Mouse (Mus musculus) hindbrain, embryonic 13.5 days (tissue): ENCODE measurements at regions not wholly inside any gene's neighbourhood (a gene's known extent, or its start where the extent isn't known, plus 50 kb on each side); places are given as distances from the start of the nearest gene placed in this dataset.
"Not testable (repeated sequence)": the region's sequence is repeated elsewhere in the genome, so short reads cannot be mapped to it uniquely, and the experiment has no call there.

Experiments used
- ATAC-seq: fragments of 200-750 bp; cut with Nextera tagmentation; 2 replicates; pipeline ENCODE4 v1.8.0; 2017; ENCODE audit warnings: moderate TSS enrichment; ENCODE audit not compliant: low FRiP score
- H3K27ac ChIP-seq: fragments of 300-500 bp; sonication (generic); 2 replicates; pipeline ENCODE4 v1.5.1; 2015; ENCODE audit warnings: inconsistent platforms, mild to moderate bottlenecking, moderate library complexity
- H3K27me3 ChIP-seq: fragments of 300-500 bp; sonication (generic); 2 replicates; pipeline ENCODE4 v1.6.1; 2015; ENCODE audit warnings: mild to moderate bottlenecking, inconsistent platforms
- H3K36me3 ChIP-seq: fragments of 300-500 bp; sonication (generic); 2 replicates; pipeline ENCODE4 v1.6.1; 2015; ENCODE audit warnings: mild to moderate bottlenecking, inconsistent platforms
- H3K4me1 ChIP-seq: fragments of 300-500 bp; sonication (generic); replicated peaks from 2 replicates; pipeline ENCODE4 v1.6.1; 2015; ENCODE audit warnings: inconsistent platforms
- H3K4me2 ChIP-seq: fragments of 300-500 bp; sonication (generic); 2 replicates; pipeline ENCODE4 v1.6.1; 2015; ENCODE audit warnings: inconsistent platforms, mild to moderate bottlenecking, moderate library complexity
- H3K4me3 ChIP-seq: fragments of 300-500 bp; sonication (generic); 2 replicates; pipeline ENCODE4 v1.5.1; 2015; ENCODE audit warnings: mild to moderate bottlenecking, inconsistent platforms
- H3K9ac ChIP-seq: fragments of 300-500 bp; sonication (generic); 2 replicates; pipeline ENCODE4 v1.6.1; 2015; ENCODE audit warnings: mild to moderate bottlenecking, inconsistent platforms
- H3K9me3 ChIP-seq: fragments of 300-500 bp; sonication (generic); 2 replicates; pipeline ENCODE4 v1.6.1; 2016; ENCODE audit warnings: inconsistent platforms
- WGBS: fragments of 180-500 bp; shearing (Covaris S2); methylation state at CpG from one replicate; pipeline ENCODE4 v1.1.7; 2015; 5-methylcytosine and 5-hydroxymethylcytosine counted together

DNA sequence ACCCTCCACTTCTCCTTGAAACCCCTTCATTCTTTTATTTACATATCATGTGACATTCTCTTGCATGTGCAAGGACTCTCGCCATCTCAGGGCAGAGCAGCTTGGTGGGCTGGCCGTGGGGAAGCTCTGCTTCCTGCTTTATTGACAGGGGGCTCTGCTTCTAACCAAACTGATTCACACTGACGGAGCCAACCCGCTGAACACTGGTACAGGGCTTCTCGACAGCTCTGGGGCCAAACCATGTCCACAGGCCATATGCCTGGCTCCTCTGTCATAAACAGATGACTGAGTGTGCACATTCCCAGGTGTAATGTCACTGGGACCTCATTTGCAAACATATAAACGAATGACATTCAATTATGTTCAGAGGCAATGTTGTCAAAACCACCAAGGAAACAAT, 800.7 kb downstream of the Ttll7 start:
- H3K9ac ChIP-seq: no peak overlapping the region
- no peak overlapping the region for H3K4me3 ChIP-seq
- WGBS: 40% methylated on average over 6 of the region's 6 CpGs
- peaks cover 3% of the 10 kb centered on the region; the same call in 1 of the 2 replicates for H3K4me1 ChIP-seq
- H3K4me2 ChIP-seq: no peak overlapping the region
- ATAC-seq: peak; percentile 85
- no peaks in the 10 kb centered on the region for H3K9me3 ChIP-seq
- H3K27ac ChIP-seq: 0 out of 2 replicates have a peak overlapping the region, but pooled peaks have one; percentile 37
- no peaks in the 10 kb centered on the region for H3K27me3 ChIP-seq
- H3K36me3 ChIP-seq: no peaks in the 10 kb centered on the region

DNA sequence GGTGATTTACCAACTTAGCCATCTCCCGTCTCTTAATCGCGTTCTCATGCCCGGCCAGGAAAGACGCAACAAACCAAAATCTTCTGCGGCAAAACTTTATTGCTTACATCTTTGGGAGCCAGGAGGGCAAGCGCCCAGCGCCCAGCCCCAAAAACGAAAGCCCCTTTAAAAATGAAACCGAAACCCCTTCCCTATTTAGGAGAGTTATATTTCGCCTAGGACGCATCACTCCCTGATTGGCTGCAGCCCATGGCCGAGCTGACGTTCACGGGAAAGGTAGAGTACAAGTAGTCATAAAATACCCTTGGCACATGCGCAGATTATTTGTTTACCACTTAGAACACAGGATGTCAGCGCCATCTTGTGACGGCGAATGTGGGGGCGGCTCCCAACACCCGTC, 783.3 kb downstream of the Ttll7 start:
- not testable (repeated sequence) for H3K9me3 ChIP-seq, ATAC-seq
- 97% methylated on average over 21 of the region's 21 CpGs for WGBS

GRCm38 (mm10) chr3:147631151-147631550, 779.0 kb downstream of the Ttll7 start:
- ATAC-seq: no peak
- no peaks in the 10 kb centered on the region for H3K4me1 ChIP-seq
- 0 out of 2 replicates have a peak, but pooled peaks cover 7% of the 10 kb centered on the region for H3K9me3 ChIP-seq
- no peak overlapping the region for H3K4me2 ChIP-seq
- H3K4me3 ChIP-seq: no peak overlapping the region
- H3K27ac ChIP-seq: no peak overlapping the region
- WGBS: 92% methylated on average over 3 of the region's 3 CpGs
- no peak overlapping the region for H3K9ac ChIP-seq
- no peaks in the 10 kb centered on the region for H3K27me3 ChIP-seq
- no peaks in the 10 kb centered on the region for H3K36me3 ChIP-seq

More for the DNA sequence above, 783.3 kb downstream of the Ttll7 start:
- H3K27ac ChIP-seq, H3K4me2 ChIP-seq, H3K4me3 ChIP-seq, H3K4me1 ChIP-seq, H3K27me3 ChIP-seq, H3K36me3 ChIP-seq, H3K9ac ChIP-seq: not testable (repeated sequence)

DNA sequence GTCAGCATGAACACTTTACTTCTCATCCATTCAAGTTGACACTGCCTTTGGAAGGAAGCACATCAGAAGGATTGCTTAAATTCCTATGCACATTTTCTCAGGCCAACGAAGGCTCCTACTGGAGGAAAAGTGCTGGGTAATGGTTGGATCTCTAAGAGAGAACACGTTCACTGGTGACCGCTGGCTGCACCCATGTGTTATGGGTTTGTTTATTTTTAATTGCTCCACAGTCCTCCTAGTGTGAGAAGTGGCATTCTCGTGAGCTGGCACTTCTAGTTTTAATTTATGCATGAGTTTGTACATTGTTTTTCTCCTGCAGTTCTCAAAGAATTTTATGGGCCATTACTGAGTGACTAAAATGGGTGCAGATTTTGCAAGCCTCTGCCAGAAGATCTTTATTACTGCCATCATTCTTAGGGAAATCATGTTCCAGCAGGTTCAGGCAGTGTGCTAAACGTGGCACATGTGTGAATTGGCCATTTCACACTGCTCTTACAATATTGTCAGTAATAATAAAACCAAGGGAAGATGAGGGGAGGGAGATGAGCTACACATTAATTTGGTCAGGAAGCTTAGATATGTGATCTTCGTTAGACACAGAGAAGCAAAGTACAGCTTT, 731.6 kb downstream of the Ttll7 start:
- no peak overlapping the region for H3K27ac ChIP-seq
- no peak for ATAC-seq
- no peaks in the 10 kb centered on the region for H3K36me3 ChIP-seq
- WGBS: 71% methylated on average over 6 of the region's 6 CpGs
- H3K9ac ChIP-seq: no peak overlapping the region
- H3K9me3 ChIP-seq: no peaks in the 10 kb centered on the region
- H3K4me1 ChIP-seq: no peaks in the 10 kb centered on the region
- H3K4me3 ChIP-seq: no peak overlapping the region
- H3K27me3 ChIP-seq: no peaks in the 10 kb centered on the region
- no peak overlapping the region for H3K4me2 ChIP-seq

DNA sequence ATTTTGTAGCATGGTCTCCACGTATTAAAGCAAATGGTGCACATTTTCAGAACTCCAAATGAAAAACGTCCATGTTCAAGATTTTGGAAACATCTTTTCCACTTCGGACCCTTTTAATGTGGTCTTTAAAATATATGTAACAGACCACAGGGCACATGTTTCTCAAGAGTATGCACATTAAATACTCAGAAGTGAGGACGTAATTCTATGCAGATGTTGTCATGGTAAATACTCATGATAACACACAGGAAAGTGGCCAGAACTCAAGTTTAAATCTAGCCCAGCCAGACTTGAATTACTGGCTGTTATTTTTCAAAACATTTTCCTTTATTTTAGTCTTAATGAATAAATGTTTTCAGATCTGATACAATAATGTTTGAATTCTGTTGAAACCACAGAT, 719.7 kb downstream of the Ttll7 start:
- Histone ChIP-seq H3K27ac (no peak overlapping the region), H3K36me3 (no peaks in the 10 kb centered on the region), H3K9ac (no peak overlapping the region), H3K4me1 (no peaks in the 10 kb centered on the region), H3K9me3 (no peaks in the 10 kb centered on the region), H3K4me3 (no peak overlapping the region), H3K27me3 (no peaks in the 10 kb centered on the region), H3K4me2 (no peak overlapping the region)
- ATAC-seq: no peak
- WGBS: 88% methylated on average over 4 of the region's 4 CpGs

- no peak for ATAC-seq
- Histone ChIP-seq H3K4me2 (no peak overlapping the region), H3K4me1 (no peaks in the 10 kb centered on the region), H3K9ac (no peak overlapping the region), H3K27me3 (no peaks in the 10 kb centered on the region), H3K36me3 (no peaks in the 10 kb centered on the region), H3K4me3 (no peak overlapping the region), H3K9me3 (no peaks in the 10 kb centered on the region), H3K27ac (no peak overlapping the region)
- 86% methylated on average over 6 of the region's 6 CpGs for WGBS
These were observed 693.3 kb downstream of the Ttll7 start for GRCm38 (mm10) chr3:147545329-147546006.

GRCm38 (mm10) chr3:147542285-147542684, 690.1 kb downstream of the Ttll7 start:
- WGBS: 94% methylated on average over 4 of the region's 4 CpGs
- H3K9ac ChIP-seq: no peak overlapping the region

GRCm38 (mm10) chr3:147537584-147537983, 685.4 kb downstream of the Ttll7 start:
- H3K9ac ChIP-seq: no peak overlapping the region
- H3K4me3 ChIP-seq: no peak overlapping the region
- H3K27me3 ChIP-seq: no peaks in the 10 kb centered on the region
- no peaks in the 10 kb centered on the region for H3K9me3 ChIP-seq
- no peaks in the 10 kb centered on the region for H3K4me1 ChIP-seq
- no peaks in the 10 kb centered on the region for H3K36me3 ChIP-seq
- no peak for ATAC-seq
- no peak overlapping the region; the same call in 1 of the 2 replicates for H3K27ac ChIP-seq
- H3K4me2 ChIP-seq: no peak overlapping the region

More at GRCm38 (mm10) chr3:147542285-147542684, 690.1 kb downstream of the Ttll7 start:
- H3K9me3 ChIP-seq: no peaks in the 10 kb centered on the region
- H3K4me3 ChIP-seq: no peak overlapping the region
- H3K4me1 ChIP-seq: no peaks in the 10 kb centered on the region
- no peak overlapping the region for H3K27ac ChIP-seq
- ATAC-seq: no peak
- H3K4me2 ChIP-seq: no peak overlapping the region
- H3K27me3 ChIP-seq: no peaks in the 10 kb centered on the region
- H3K36me3 ChIP-seq: no peaks in the 10 kb centered on the region

- H3K4me1 ChIP-seq: no peaks in the 10 kb centered on the region
- WGBS: 45% methylated on average over 2 of the region's 2 CpGs
- no peak for ATAC-seq
These were observed 680.0 kb downstream of the Ttll7 start for GRCm38 (mm10) chr3:147532196-147532595.

DNA sequence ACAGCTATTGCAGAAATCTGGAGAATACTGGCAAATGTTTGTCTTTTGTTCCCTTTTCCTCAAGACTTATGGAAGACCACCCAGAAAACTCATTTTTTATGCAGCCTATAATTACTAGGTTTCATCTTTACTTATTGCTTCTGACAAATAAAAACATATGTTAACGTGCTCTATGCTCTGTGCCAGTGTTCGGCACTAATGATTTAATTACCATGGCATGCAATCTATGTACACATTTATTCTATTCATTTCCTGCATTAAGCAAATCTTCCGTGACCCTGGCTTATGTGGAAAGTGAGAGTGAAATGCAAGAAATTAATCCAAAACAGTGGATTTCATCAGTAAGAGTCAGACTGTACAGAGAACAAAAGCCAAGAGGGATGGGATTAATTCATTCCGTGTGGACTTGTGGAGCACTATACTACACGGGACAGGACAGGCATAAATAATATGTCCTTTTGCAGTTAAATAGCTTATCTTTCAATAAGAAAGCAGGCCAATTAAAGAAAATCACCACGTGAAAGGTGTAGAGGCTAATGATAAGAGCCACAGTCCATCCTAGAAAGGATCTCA, 679.5 kb downstream of the Ttll7 start:
- no peak overlapping the region for H3K4me2 ChIP-seq
- H3K27me3 ChIP-seq: no peaks in the 10 kb centered on the region
- no peak overlapping the region for H3K9ac ChIP-seq
- no peak overlapping the region for H3K4me3 ChIP-seq
- WGBS: 54% methylated on average over 6 of the region's 6 CpGs
- ATAC-seq: no peak
- H3K36me3 ChIP-seq: no peaks in the 10 kb centered on the region
- no peaks in the 10 kb centered on the region for H3K4me1 ChIP-seq
- H3K27ac ChIP-seq: no peak overlapping the region
- no peaks in the 10 kb centered on the region for H3K9me3 ChIP-seq

More at GRCm38 (mm10) chr3:147532196-147532595, 680.0 kb downstream of the Ttll7 start:
- Histone ChIP-seq H3K27ac (no peak overlapping the region), H3K4me3 (no peak overlapping the region), H3K9ac (no peak overlapping the region), H3K9me3 (no peaks in the 10 kb centered on the region), H3K4me2 (no peak overlapping the region), H3K36me3 (no peaks in the 10 kb centered on the region), H3K27me3 (no peaks in the 10 kb centered on the region)
